Mouse (Mus musculus): ENCODE measurements around the gene Ccdc158.

DNA sequence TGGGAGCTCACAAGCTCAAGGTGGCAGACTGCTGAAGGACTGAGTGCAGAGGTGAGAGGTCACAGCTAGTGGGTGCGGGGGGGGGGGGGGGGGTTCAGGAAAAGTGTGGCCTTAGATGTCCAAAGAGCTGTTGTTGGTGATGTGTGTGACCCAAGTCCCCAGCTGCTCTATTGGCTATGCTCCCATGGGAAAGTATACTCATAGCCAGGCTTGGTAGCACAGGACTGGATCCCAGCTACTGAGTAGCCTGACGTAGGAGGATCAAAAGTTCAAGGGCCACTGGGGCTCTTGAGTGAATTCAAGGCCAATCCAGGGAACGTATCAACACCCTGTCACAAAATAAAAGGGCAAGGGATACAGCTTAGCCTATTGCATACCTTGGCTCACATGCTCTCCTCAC lies 43.8 kb upstream of the Ccdc158 start:
- TF ChIP-seq CTCF (IDR thresholded peaks at IDR 0.05; ENCODE audit: low read depth, low read length) (no peak), POLR2A (IDR thresholded peaks at IDR 0.05; ENCODE audit: borderline replicate concordance, low read depth, low read length) (no peak)
